Mouse (Mus musculus) myocyte (in vitro differentiated cells): ENCODE data around the gene Rnf157.
A peak's percentile ranks its signal among the peaks of the same experiment; 100 is the strongest.

Experiments used
- MYOG ChIP-seq, 3 experiments: IDR thresholded peaks; one replicate each; pipeline ENCODE4 v1.6.1; 2011; ENCODE audit warnings: control low read depth in 2 of 3, low read depth in 2 of 3, mild to moderate bottlenecking in 2 of 3; ENCODE audit not compliant: insufficient read length in 2 of 3, control insufficient read depth in 1 of 3, insufficient read depth in 1 of 3
- POLR2A ChIP-seq: IDR thresholded peaks from one replicate; pipeline ENCODE4 v1.6.1; 2011; ENCODE audit warnings: low read depth, mild to moderate bottlenecking, control low read depth, moderate library complexity; ENCODE audit not compliant: insufficient read length

- peak in 1 of 3 experiments; percentile 25 for TF ChIP-seq MYOG (IDR thresholded peaks at IDR 0.05; ENCODE audit: control insufficient read depth in 1 of 3, insufficient read depth in 1 of 3, insufficient read length in 2 of 3, low read depth in 2 of 3)
- TF ChIP-seq POLR2A: no peak
These were observed 32.9 kb upstream of the Rnf157 start for GRCm38 (mm10) chr11:116445596-116446307.
